ENCODE assay signal across 29 mouse cellular contexts in genomic region chr8:8794711-8795110, GRCm38 (mm10).
A peak's percentile ranks its signal among the peaks of the same experiment; 100 is the strongest.
DNase-seq lines count a peak whose midpoint lies in the region; ATAC-seq and TF ChIP-seq lines count a peak whose summit lies in the region.
"Had no signal": no experiment of that assay in that cellular context is flagged by ENCODE, and none has a peak within 500 bp of the region (broad histone marks: within the 10 kb centered on the region; RNA-seq: fewer than 3 reads in every experiment).

No protein-coding gene starts in this region.

- peak; percentile 80; the same call in 1 of the 2 replicates for ATAC-seq in kidney, embryonic 16.5 days (ENCODE audit: low FRiP score, low TSS enrichment)
- no peak for ATAC-seq in lung, embryonic 14.5 days (ENCODE audit: insufficient read depth)
- ATAC-seq: CD4-positive, CD25-positive, alpha-beta regulatory T cell, adult 4 months; forebrain, postnatal 0 days; intestine, postnatal 0 days; liver, embryonic 12.5 days; liver, postnatal 0 days; midbrain, embryonic 13.5 days had no signal

- H3K4me1 ChIP-seq in kidney, embryonic 16.5 days (ENCODE audit: insufficient read depth, low read length): peaks cover 8% of the 10 kb centered on the region
- no peaks in the 10 kb centered on the region for H3K4me1 ChIP-seq in kidney, adult 2 months (ENCODE audit: control insufficient read depth, insufficient read depth, low read length)
- H3K4me1 ChIP-seq in lung, embryonic 14.5 days (ENCODE audit: insufficient read depth): 0 out of 2 replicates have a peak, but pooled peaks cover 4% of the 10 kb centered on the region
- H3K4me1 ChIP-seq in limb, embryonic 10.5 days: peaks cover 56% of the 10 kb centered on the region
- H3K4me1 ChIP-seq: liver, embryonic 12.5 days; megakaryocyte, embryonic 14.5 days had no signal

- WGBS in kidney, embryonic 16.5 days: 9% methylated on average over 6 of the region's 6 CpGs
- WGBS in kidney, adult 2 months: 23% methylated on average over 6 of the region's 6 CpGs
- 25% methylated on average over 6 of the region's 6 CpGs for WGBS in lung, embryonic 14.5 days
- 38% methylated on average over 6 of the region's 6 CpGs for WGBS in limb, embryonic 10.5 days

- peaks cover 16% of the 10 kb centered on the region; the same call in 1 of the 2 replicates for H3K27me3 ChIP-seq in kidney, embryonic 16.5 days (ENCODE audit: insufficient read depth, low read length)
- H3K27me3 ChIP-seq in kidney, adult 2 months (replicated peaks; ENCODE audit: control insufficient read depth, insufficient read depth, low read length): no peaks in the 10 kb centered on the region
- no peaks in the 10 kb centered on the region for H3K27me3 ChIP-seq in lung, embryonic 14.5 days (ENCODE audit: insufficient read depth, low read length)
- H3K27me3 ChIP-seq in limb, embryonic 10.5 days (ENCODE audit: low read depth, poor library complexity, severe bottlenecking): no peaks in the 10 kb centered on the region
- H3K27me3 ChIP-seq: embryonic facial prominence, embryonic 15.5 days; heart, embryonic 12.5 days; liver, embryonic 12.5 days; megakaryocyte, embryonic 14.5 days; midbrain, embryonic 13.5 days had no signal

- H3K27ac ChIP-seq in kidney, embryonic 16.5 days (ENCODE audit: low read length): no peak overlapping the region
- no peak overlapping the region for H3K27ac ChIP-seq in kidney, adult 2 months (ENCODE audit: insufficient read depth, low read depth, low read length)
- no peak overlapping the region for H3K27ac ChIP-seq in lung, embryonic 14.5 days (ENCODE audit: low read depth)
- 0 out of 2 replicates have a peak overlapping the region, but pooled peaks have one; percentile 5 for H3K27ac ChIP-seq in limb, embryonic 10.5 days
- H3K27ac ChIP-seq: embryonic facial prominence, embryonic 15.5 days; forebrain, embryonic 12.5 days; heart, adult 2 months; hindbrain, embryonic 14.5 days; liver, embryonic 12.5 days; midbrain, embryonic 13.5 days had no signal

- H3K36me3 ChIP-seq in kidney, embryonic 16.5 days (ENCODE audit: insufficient read depth, low read length): no peaks in the 10 kb centered on the region
- H3K36me3 ChIP-seq in kidney, adult 2 months (ENCODE audit: control insufficient read depth, insufficient read depth, low read length): no peaks in the 10 kb centered on the region
- H3K36me3 ChIP-seq in lung, embryonic 14.5 days (ENCODE audit: insufficient read depth): no peaks in the 10 kb centered on the region
- H3K36me3 ChIP-seq in limb, embryonic 10.5 days: no peaks in the 10 kb centered on the region
- H3K36me3 ChIP-seq: embryonic facial prominence, embryonic 15.5 days; forebrain, embryonic 12.5 days; heart, embryonic 12.5 days; liver, embryonic 12.5 days; midbrain, embryonic 13.5 days had no signal

- H3K4me2 ChIP-seq in kidney, embryonic 16.5 days (replicated peaks; ENCODE audit: low read depth, low read length): no peak overlapping the region
- no peak overlapping the region for H3K4me2 ChIP-seq in lung, embryonic 14.5 days
- H3K4me2 ChIP-seq: embryonic facial prominence, embryonic 15.5 days; forebrain, embryonic 12.5 days; heart, embryonic 12.5 days; hindbrain, embryonic 14.5 days; liver, embryonic 12.5 days; midbrain, embryonic 13.5 days had no signal

- no peak for TF ChIP-seq CTCF in kidney, adult 2 months (conservative IDR thresholded peaks at IDR 0.05; ENCODE audit: insufficient read depth, insufficient read length, low read depth, low read length)
- TF ChIP-seq CTCF in lung, embryonic 14.5 days (IDR thresholded peaks at IDR 0.05; ENCODE audit: low read depth): no peak

- no peak overlapping the region for H3K4me3 ChIP-seq in kidney, embryonic 16.5 days (ENCODE audit: low read length)
- no peak overlapping the region for H3K4me3 ChIP-seq in kidney, adult 2 months (ENCODE audit: insufficient read depth, low read depth, low read length)
- no peak overlapping the region for H3K4me3 ChIP-seq in lung, embryonic 14.5 days (ENCODE audit: low read depth, low read length)
- no peak overlapping the region for H3K4me3 ChIP-seq in limb, embryonic 10.5 days
- H3K4me3 ChIP-seq: embryonic facial prominence, embryonic 15.5 days; forebrain, embryonic 12.5 days; heart, adult 2 months; heart, embryonic 12.5 days; liver, embryonic 12.5 days; megakaryocyte, embryonic 14.5 days; midbrain, embryonic 13.5 days had no signal

- H3K9me3 ChIP-seq in kidney, embryonic 16.5 days (ENCODE audit: low read length): no peaks in the 10 kb centered on the region
- H3K9me3 ChIP-seq in lung, embryonic 14.5 days (ENCODE audit: low read depth, low read length): no peaks in the 10 kb centered on the region
- no peaks in the 10 kb centered on the region for H3K9me3 ChIP-seq in limb, embryonic 10.5 days (replicated peaks)
- H3K9me3 ChIP-seq: embryonic facial prominence, embryonic 15.5 days; forebrain, embryonic 12.5 days; heart, embryonic 12.5 days; liver, embryonic 12.5 days; midbrain, embryonic 13.5 days had no signal

- TF ChIP-seq POLR2A in kidney, adult 2 months (IDR thresholded peaks at IDR 0.05; ENCODE audit: low read depth, low read length): no peak

- no peak overlapping the region for H3K9ac ChIP-seq in kidney, embryonic 16.5 days (replicated peaks; ENCODE audit: low read length)
- no peak overlapping the region for H3K9ac ChIP-seq in lung, embryonic 14.5 days
- H3K9ac ChIP-seq: embryonic facial prominence, embryonic 15.5 days; forebrain, embryonic 12.5 days; forebrain, postnatal 0 days; heart, embryonic 12.5 days; hindbrain, embryonic 14.5 days; liver, embryonic 12.5 days; liver, postnatal 0 days; midbrain, embryonic 13.5 days had no signal

- DNase-seq in kidney, adult 2 months: no peak
- peak; percentile 57 for DNase-seq in lung, embryonic 14.5 days
- no peak for DNase-seq in lung, postnatal 25 days (ENCODE audit: low spot score)
- DNase-seq in Muller cell, postnatal 12 days (ENCODE audit: inconsistent ontology term): peak; percentile 40
- DNase-seq in limb, embryonic 10.5 days (ENCODE audit: low spot score): no peak
- DNase-seq in urinary bladder, adult 18-20 months (ENCODE audit: low spot score in 2 of 2): no peak
- DNase-seq: adrenal gland, postnatal 25 days; cerebellum, adult 11-12 months; cerebellum, adult 9-11 months; embryo, embryonic 11 days; forebrain, postnatal 0 days; heart, adult 2 months; heart, postnatal 4 days; liver, postnatal 0 days; lung, postnatal 4 days; right cerebral cortex, adult 18-20 months; spleen, adult 18-20 months; thymus, adult 2 months; thymus, postnatal 36 days had no signal

Comparison
In these comparisons a context has a peak if more than half of its experiments do, and no peak if none do; other contexts are left out.
1. DNase-seq: peak in lung, embryonic 14.5 days (single experiment) and Muller cell, postnatal 12 days (single experiment); none in kidney, adult 2 months (single experiment), lung, postnatal 25 days (single experiment), limb, embryonic 10.5 days (single experiment) and urinary bladder, adult 18-20 months (0 of 2).